Mouse (Mus musculus) bone marrow, adult 2 months (tissue): Measurements from ENCODE around the gene Gm9972. TPM values are rescaled to one million over a fixed set of nuclear protein-coding genes. Genes with fewer than 3 reads are reported as not detected.

ENCODE experiments used
- H3K27ac ChIP-seq: fragments of 200-500 bp; 2 replicates; pipeline ENCODE4 v1.5.1; 2012; ENCODE audit warnings: low read depth, mild to moderate bottlenecking, control low read depth, inconsistent platforms, low read length; ENCODE audit not compliant: control insufficient read depth, poor library complexity, insufficient read depth
- H3K4me1 ChIP-seq: fragments of 200-500 bp; 2 replicates; pipeline ENCODE4 v1.6.1; 2011; ENCODE audit warnings: low read length; ENCODE audit not compliant: control insufficient read depth, insufficient read depth
- H3K4me3 ChIP-seq: fragments of 200-500 bp; replicated peaks from 2 replicates; pipeline ENCODE3; 2011; ENCODE audit warnings: mild to moderate bottlenecking, low read depth, low read length, control low read depth; ENCODE audit not compliant: control insufficient read depth
- CTCF ChIP-seq: fragments of 200-500 bp; IDR thresholded peaks from 2 replicates; pipeline ENCODE4 v1.5.1; 2011; ENCODE audit warnings: low read length, control low read depth; ENCODE audit not compliant: control insufficient read depth, insufficient read depth
- POLR2A ChIP-seq: fragments of 200-500 bp; IDR thresholded peaks from 2 replicates; pipeline ENCODE4 v1.6.1; 2011; ENCODE audit warnings: low read depth, mild to moderate bottlenecking, control low read depth, low read length, borderline replicate concordance; ENCODE audit not compliant: control insufficient read depth
- WGBS: fragments of 180-500 bp; shearing (Covaris S2); methylation state at CpG from one replicate; pipeline ENCODE4 v1.1.7; 2018; 5-methylcytosine and 5-hydroxymethylcytosine counted together
- polyA plus RNA-seq: library from polyadenylated mRNA; stranded (reverse); fragments of >200 nt; gene quantifications from 2 replicates; pipeline ENCODE4 v1.2.4, GENCODE M21; 2011; ENCODE audit warnings: low replicate concordance; ENCODE audit not compliant: missing spikeins, insufficient read depth, insufficient read length

Gm9972 gene
- polyA plus RNA-seq, result not detected in 2 replicates

- H3K4me3 ChIP-seq, result no peak within 1 kb of the TSS
- no peak within 1 kb of the TSS for H3K27ac ChIP-seq
- H3K4me1 ChIP-seq, result no peaks in the 10 kb centered on the region
- TF ChIP-seq POLR2A (no peak), CTCF (no peak)
These were observed at the start of gene Gm9972 for GRCm38 (mm10) chr11:43035446-43035845. TSS of gene Gm9972 (plus strand) at chr11:43035746.

GRCm38 (mm10) chr11:42999188-42999587 is 36.4 kb upstream of the Gm9972 start:
- H3K4me3 ChIP-seq, result no peak overlapping the region

GRCm38 (mm10) chr11:43011941-43012340 is 23.6 kb upstream of the Gm9972 start:
- Histone ChIP-seq H3K4me3 (no peak overlapping the region), H3K4me1 (no peaks in the 10 kb centered on the region), H3K27ac (no peak overlapping the region)
- 57% methylated on average over 2 of the region's 2 CpGs for WGBS
- TF ChIP-seq CTCF, result no peak
- TF ChIP-seq POLR2A, result no peak

More at GRCm38 (mm10) chr11:42999188-42999587, 36.4 kb upstream of the Gm9972 start:
- no peak overlapping the region for H3K27ac ChIP-seq
- H3K4me1 ChIP-seq, result no peaks in the 10 kb centered on the region
- 46% methylated on average over 3 of the region's 3 CpGs for WGBS
- TF ChIP-seq CTCF (no peak), POLR2A (no peak)

- H3K4me1 ChIP-seq, result no peaks in the 10 kb centered on the region
- no peak overlapping the region for H3K27ac ChIP-seq
- 76% methylated on average over 4 of the region's 4 CpGs for WGBS
- no peak for TF ChIP-seq POLR2A
- TF ChIP-seq CTCF, result no peak
- H3K4me3 ChIP-seq, result no peak overlapping the region
These were observed 22.6 kb upstream of the Gm9972 start for GRCm38 (mm10) chr11:43012980-43013379.

- H3K4me3 ChIP-seq, result no peak overlapping the region
- no peaks in the 10 kb centered on the region for H3K4me1 ChIP-seq
- TF ChIP-seq POLR2A (no peak), CTCF (no peak)
- H3K27ac ChIP-seq, result no peak overlapping the region
These were observed 12.3 kb upstream of the Gm9972 start for GRCm38 (mm10) chr11:43023109-43023688.

GRCm38 (mm10) chr11:43029813-43030212 is 5.7 kb upstream of the Gm9972 start:
- Histone ChIP-seq H3K27ac (no peak overlapping the region), H3K4me3 (no peak overlapping the region), H3K4me1 (no peaks in the 10 kb centered on the region)
- 47% methylated on average over 1 of the region's 1 CpGs for WGBS
- TF ChIP-seq CTCF (no peak), POLR2A (no peak)

- WGBS, result 69% methylated on average over 4 of the region's 4 CpGs
- H3K4me3 ChIP-seq, result no peak overlapping the region
- H3K4me1 ChIP-seq, result no peaks in the 10 kb centered on the region
- TF ChIP-seq CTCF (no peak), POLR2A (no peak)
- H3K27ac ChIP-seq, result no peak overlapping the region
These were observed 3.4 kb upstream of the Gm9972 start for GRCm38 (mm10) chr11:43032141-43032540.

GRCm38 (mm10) chr11:43045871-43046548 is 10.5 kb downstream of the Gm9972 start:
- Histone ChIP-seq H3K4me3 (no peak overlapping the region), H3K27ac (no peak overlapping the region), H3K4me1 (no peaks in the 10 kb centered on the region)
- 82% methylated on average over 3 of the region's 3 CpGs for WGBS
- no peak for TF ChIP-seq POLR2A
- no peak for TF ChIP-seq CTCF
